Comparison of ENCODE assay signal across 15 mouse cellular contexts in genomic region chr17:26633926-26634325, GRCm38 (mm10).
"Had no signal": no experiment of that assay in that cellular context is flagged by ENCODE, and none has a peak within 500 bp of the region (broad histone marks: within the 10 kb centered on the region; RNA-seq: fewer than 3 reads in every experiment).

No protein-coding gene starts in this region.

- ATAC-seq: intestine, embryonic 15.5 days; liver, embryonic 12.5 days had no signal

- H3K27me3 ChIP-seq: intestine, embryonic 15.5 days; liver, embryonic 12.5 days; liver, embryonic 15.5 days; lung, embryonic 15.5 days had no signal

- DNase-seq: kidney, adult 9 months; kidney, postnatal 4 days; lung, adult 18-20 months; lung, postnatal 14 days; lung, postnatal 4 days; midbrain, embryonic 14.5 days; thymus, adult 2 months; thymus, postnatal 14 days; thymus, postnatal 4 days had no signal

- H3K4me3 ChIP-seq: intestine, embryonic 15.5 days; liver, embryonic 12.5 days; liver, embryonic 15.5 days; lung, embryonic 15.5 days had no signal

- H3K9me3 ChIP-seq: intestine, embryonic 15.5 days; liver, embryonic 12.5 days; liver, embryonic 15.5 days; lung, embryonic 15.5 days had no signal

- H3K4me2 ChIP-seq: intestine, embryonic 15.5 days; liver, embryonic 12.5 days; liver, embryonic 15.5 days; lung, embryonic 15.5 days; midbrain, embryonic 11.5 days had no signal

- H3K27ac ChIP-seq: intestine, embryonic 15.5 days; liver, embryonic 12.5 days; liver, embryonic 15.5 days; lung, embryonic 15.5 days; stomach, postnatal 0 days had no signal

- H3K9ac ChIP-seq: intestine, embryonic 15.5 days; liver, embryonic 12.5 days; liver, embryonic 15.5 days; lung, embryonic 15.5 days had no signal

- H3K4me1 ChIP-seq: lung, embryonic 15.5 days had no signal
